Mouse (Mus musculus) G1E-ER4 (cell line): ENCODE measurements around the gene Rd3. TPM values are rescaled to one million over a fixed set of nuclear protein-coding genes. Genes with fewer than 3 reads are reported as not detected.

Experiments used
- GATA1 ChIP-seq: IDR thresholded peaks from one replicate; pipeline ENCODE4 v1.8.0; 2012; ENCODE audit warnings: low read length, inconsistent platforms
- polyA plus RNA-seq: library from polyadenylated mRNA; stranded (reverse); fragments of >175 nt; gene quantifications from 2 replicates; pipeline ENCODE4 v1.2.3, GENCODE M21; 2012

Rd3 gene
- polyA plus RNA-seq, 1 experiment = not detected

- TF ChIP-seq GATA1 = no peak
Measured at GRCm38 (mm10) chr1:191955101-191955500, 22.1 kb upstream of the Rd3 start.

- no peak for TF ChIP-seq GATA1
Measured at GRCm38 (mm10) chr1:191956261-191956660, 20.9 kb upstream of the Rd3 start.

GRCm38 (mm10) chr1:191956871-191957270 lies 20.3 kb upstream of the Rd3 start:
- TF ChIP-seq GATA1 = no peak

GRCm38 (mm10) chr1:191957321-191957720 lies 19.8 kb upstream of the Rd3 start:
- TF ChIP-seq GATA1 = no peak

- no peak for TF ChIP-seq GATA1
Measured at GRCm38 (mm10) chr1:191960946-191961345, 16.2 kb upstream of the Rd3 start.

GRCm38 (mm10) chr1:191963413-191963812 lies 13.8 kb upstream of the Rd3 start:
- no peak for TF ChIP-seq GATA1

- TF ChIP-seq GATA1 = no peak
Measured at GRCm38 (mm10) chr1:191963948-191964772, 13.0 kb upstream of the Rd3 start.

- no peak for TF ChIP-seq GATA1
Measured at GRCm38 (mm10) chr1:191964773-191965481, 12.2 kb upstream of the Rd3 start.

GRCm38 (mm10) chr1:191969939-191970338 lies 7.2 kb upstream of the Rd3 start:
- TF ChIP-seq GATA1 = no peak

- TF ChIP-seq GATA1 = no peak
Measured at GRCm38 (mm10) chr1:191974509-191975405, 2.4 kb upstream of the Rd3 start.

- no peak for TF ChIP-seq GATA1
Measured at GRCm38 (mm10) chr1:191981426-191982102, 4.4 kb downstream of the Rd3 start.

- TF ChIP-seq GATA1 = no peak
Measured at GRCm38 (mm10) chr1:191986674-191987480, 9.7 kb downstream of the Rd3 start.

GRCm38 (mm10) chr1:191987481-191987769 lies 10.3 kb downstream of the Rd3 start:
- no peak for TF ChIP-seq GATA1

- no peak for TF ChIP-seq GATA1
Measured at GRCm38 (mm10) chr1:191988646-191989045, 11.5 kb downstream of the Rd3 start.

- no peak for TF ChIP-seq GATA1
Measured at GRCm38 (mm10) chr1:191989060-191989459, 11.9 kb downstream of the Rd3 start.
